Mouse (Mus musculus) hindbrain, embryonic 10.5 days (tissue): ENCODE results near the gene Mcfd2. TPM values are rescaled to one million over a fixed set of nuclear protein-coding genes. Genes with fewer than 3 reads are reported as not detected.

Source experiments
- DNase-seq: peaks from one replicate; pipeline ENCODE4 v3.0.0-alpha.2; 2017; ENCODE audit warnings: low spot score
- H3K27ac ChIP-seq: fragments of 300-500 bp; sonication (generic); 2 replicates; pipeline ENCODE4 v1.5.1; 2016; ENCODE audit warnings: mild to moderate bottlenecking, moderate library complexity
- H3K27me3 ChIP-seq: fragments of 300-500 bp; sonication (generic); 2 replicates; pipeline ENCODE4 v1.6.1; 2016; ENCODE audit warnings: mild to moderate bottlenecking; ENCODE audit not compliant: poor library complexity, insufficient read depth, severe bottlenecking
- H3K36me3 ChIP-seq: fragments of 300-500 bp; sonication (generic); 2 replicates; pipeline ENCODE4 v1.6.1; 2016; ENCODE audit warnings: mild to moderate bottlenecking, moderate library complexity
- H3K4me1 ChIP-seq: fragments of 300-500 bp; sonication (generic); replicated peaks from 2 replicates; pipeline ENCODE4 v1.6.1; 2016; ENCODE audit warnings: mild to moderate bottlenecking
- H3K4me3 ChIP-seq: fragments of 300-500 bp; sonication (generic); 2 replicates; pipeline ENCODE4 v1.5.1; 2016; ENCODE audit warnings: mild to moderate bottlenecking, moderate library complexity
- H3K9me3 ChIP-seq: fragments of 300-500 bp; sonication (generic); 2 replicates; pipeline ENCODE4 v1.6.1; 2016; ENCODE audit warnings: mild to moderate bottlenecking, moderate library complexity
- WGBS: fragments of 180-500 bp; shearing (Covaris S2); methylation state at CpG from one replicate; pipeline ENCODE4 v1.1.7; 2016; 5-methylcytosine and 5-hydroxymethylcytosine counted together
- polyA plus RNA-seq: library from polyadenylated mRNA; unstranded; fragments of >200 nt; fragmentation: Nextera tagmentation; extraction: Ambion mirVana; gene quantifications from 2 replicates; pipeline ENCODE4 v1.2.1, GENCODE M21; 2016

Gene Mcfd2
- polyA plus RNA-seq, 1 experiment from 2014 or later = 70.1 TPM

DNA sequence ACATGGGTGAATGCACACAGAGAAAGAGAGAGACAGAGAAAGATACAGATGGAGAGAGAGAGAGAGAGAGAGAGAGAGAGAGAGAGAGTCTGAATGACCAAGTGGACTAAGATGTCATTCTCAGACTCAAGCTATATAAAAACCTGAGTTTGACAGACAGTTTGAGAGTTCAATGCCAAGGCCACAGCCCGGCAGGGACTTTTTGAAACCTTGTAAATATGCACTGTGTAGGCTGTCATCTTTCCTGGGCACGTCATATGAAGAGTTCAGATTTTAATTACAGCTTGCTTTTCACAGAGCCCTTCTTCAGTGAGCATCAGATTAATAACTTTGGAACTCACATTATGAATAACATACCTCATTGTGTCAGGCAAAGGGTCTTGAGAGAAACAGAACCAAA lies 55.2 kb downstream of the Mcfd2 start:
- H3K4me1 ChIP-seq = peaks cover 13% of the 10 kb centered on the region
- no peak for DNase-seq
- no peaks in the 10 kb centered on the region for H3K36me3 ChIP-seq
- H3K27ac ChIP-seq = no peak overlapping the region
- no peaks in the 10 kb centered on the region for H3K9me3 ChIP-seq
- H3K4me3 ChIP-seq = no peak overlapping the region
- H3K27me3 ChIP-seq = no peaks in the 10 kb centered on the region
- WGBS = 79% methylated on average over 2 of the region's 2 CpGs

DNA sequence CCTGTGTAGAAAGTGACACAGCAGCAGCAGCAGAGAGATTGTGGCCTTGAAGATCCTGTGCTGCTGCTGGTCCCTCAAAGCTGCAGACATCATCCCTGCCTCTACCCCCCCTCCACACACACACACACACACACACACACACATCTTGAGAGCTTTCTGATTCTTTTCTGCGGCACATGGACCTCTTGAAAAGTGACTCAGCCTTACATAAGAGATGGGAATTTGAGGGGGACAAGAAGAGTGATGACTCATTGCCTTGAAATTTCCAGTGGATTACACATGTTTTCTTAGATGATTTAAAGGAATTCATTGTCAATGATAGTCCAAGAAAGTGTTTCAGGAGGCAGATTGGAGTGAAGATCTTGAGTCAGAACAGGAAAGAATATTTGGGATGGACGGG lies 58.9 kb downstream of the Mcfd2 start:
- H3K27ac ChIP-seq = no peak overlapping the region
- no peaks in the 10 kb centered on the region for H3K27me3 ChIP-seq
- H3K4me3 ChIP-seq = no peak overlapping the region
- peaks cover 28% of the 10 kb centered on the region for H3K4me1 ChIP-seq
- H3K9me3 ChIP-seq = no peaks in the 10 kb centered on the region
- no peaks in the 10 kb centered on the region for H3K36me3 ChIP-seq
- 84% methylated on average over 2 of the region's 2 CpGs for WGBS
- no peak for DNase-seq

Other genes with a start within 250 kb of the Mcfd2 start
- gene Pigf, start 240.5 kb downstream of the Mcfd2 start, polyA plus RNA-seq = 43.4 and 50.4 TPM in 2 replicates
- 160 and 195 TPM in 2 replicates for gene Cript, start 240.4 kb downstream of the Mcfd2 start, polyA plus RNA-seq
- 7.5 and 8.8 TPM in 2 replicates for gene Socs5, start 158.3 kb downstream of the Mcfd2 start, polyA plus RNA-seq
- 4.7 and 4.8 TPM in 2 replicates for gene Ttc7, start 17.0 kb upstream of the Mcfd2 start, polyA plus RNA-seq
- not detected in 2 replicates for gene Stpg4, start 161.8 kb upstream of the Mcfd2 start, polyA plus RNA-seq
- gene Calm2, start 181.0 kb upstream of the Mcfd2 start, polyA plus RNA-seq = 1,143 and 1,193 TPM in 2 replicates